Mouse (Mus musculus): ENCODE measurements around the gene Snx1.

DNA sequence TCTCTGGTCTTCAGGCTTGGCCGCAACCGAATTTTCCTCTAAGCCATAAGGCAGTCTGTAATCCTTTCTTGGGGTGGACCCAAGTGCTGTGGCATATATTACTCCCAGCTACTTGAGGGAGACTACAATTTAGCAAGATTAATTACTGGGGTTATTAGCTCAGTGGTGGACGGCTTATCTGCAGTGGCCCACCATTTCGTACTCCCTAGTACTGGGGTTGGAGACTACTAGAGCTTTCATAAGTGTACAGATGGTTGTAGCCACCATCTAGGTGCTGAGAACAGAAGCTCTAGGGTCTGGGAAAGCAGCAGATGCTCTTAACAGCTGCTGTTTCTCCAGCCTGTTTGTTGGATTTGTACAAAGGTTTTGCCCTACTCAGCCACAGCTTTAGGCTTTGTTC is 65.4 kb downstream of the Snx1 start:
- no peak for TF ChIP-seq POLR2A (IDR thresholded peaks at IDR 0.05; ENCODE audit: control insufficient read depth, low read depth, low read length)
- TF ChIP-seq CTCF (IDR thresholded peaks at IDR 0.05; ENCODE audit: control insufficient read depth, insufficient read depth, insufficient replicate concordance, low read depth, low read length), result no peak

All from testis, adult 2 months (tissue).